Mouse (Mus musculus): ENCODE results near the gene Aak1. TPM values are rescaled to one million over a fixed set of nuclear protein-coding genes. Genes with fewer than 3 reads are reported as not detected.

Gene Aak1
- polyA plus RNA-seq, 1 experiment from 2014 or later: 23.3 TPM

DNA sequence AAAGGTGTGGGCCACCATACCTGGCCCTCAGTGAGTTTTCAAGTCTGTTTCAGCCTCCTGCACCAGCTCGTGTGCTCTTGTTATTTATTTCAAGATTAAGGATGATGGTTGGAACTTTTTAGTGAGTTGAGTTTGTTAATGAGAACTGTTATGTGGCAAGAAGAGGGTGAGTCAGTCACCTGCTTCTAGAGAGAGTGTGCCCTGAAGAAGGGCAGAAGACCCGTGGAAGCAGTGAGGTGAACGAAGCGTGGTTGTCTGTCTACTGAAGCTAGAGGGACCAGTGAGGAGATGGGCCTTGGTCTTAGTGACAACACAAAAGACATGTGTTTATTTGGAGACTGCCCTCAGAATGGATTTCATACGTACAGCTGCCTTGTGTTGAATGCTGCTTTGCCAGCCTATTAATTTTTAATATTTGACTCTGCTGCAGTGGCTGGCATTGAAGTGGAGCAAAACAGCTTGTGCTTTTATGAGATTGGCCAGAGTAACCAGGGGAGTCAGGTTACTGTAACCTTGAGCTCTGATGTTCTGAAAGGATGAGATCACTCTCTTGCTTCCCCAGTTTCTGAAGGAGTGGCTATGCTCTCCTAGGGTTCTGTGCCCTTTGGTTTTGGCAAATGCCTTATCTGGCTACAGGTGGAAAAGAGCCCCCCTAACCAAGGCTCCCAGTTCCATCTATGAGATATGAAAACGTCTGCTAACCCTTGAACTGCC is 36.7 kb downstream of the Aak1 start:
- Histone ChIP-seq H3K27me3 (ENCODE audit: control insufficient read depth, insufficient read depth, low read length) (no peaks in the 10 kb centered on the region), H3K36me3 (ENCODE audit: control insufficient read depth, insufficient read depth, low read length) (peaks cover 10% of the 10 kb centered on the region), H3K4me3 (ENCODE audit: control insufficient read depth in 1 of 2, insufficient read depth in 1 of 2, low read depth in 1 of 2, low read length in 2 of 2) (no peak overlapping the region), H3K4me1 (ENCODE audit: control insufficient read depth in 2 of 2, insufficient read depth in 2 of 2, low read length in 2 of 2) (peaks cover 6 to 24% of the 10 kb centered on the region in 2 experiments; a peak in 2 of 4 replicates), H3K4me2 (ENCODE audit: low read length) (no peak overlapping the region), H3K9ac (ENCODE audit: low read length) (no peak overlapping the region; the same call in 1 of the 2 replicates), H3K9me3 (ENCODE audit: control insufficient read depth, low read length) (no peaks in the 10 kb centered on the region), H3K27ac (replicated peaks in 1 of 2; ENCODE audit: control insufficient read depth in 1 of 2, insufficient read depth in 1 of 2, low read depth in 2 of 2, low read length in 2 of 2) (peak overlapping the region; percentile 62 to 77)
- no peak for ATAC-seq (ENCODE audit: insufficient number of reproducible peaks, insufficient read depth, low FRiP score, low read depth)
- WGBS: 60% methylated on average over 6 of the region's 6 CpGs

DNA sequence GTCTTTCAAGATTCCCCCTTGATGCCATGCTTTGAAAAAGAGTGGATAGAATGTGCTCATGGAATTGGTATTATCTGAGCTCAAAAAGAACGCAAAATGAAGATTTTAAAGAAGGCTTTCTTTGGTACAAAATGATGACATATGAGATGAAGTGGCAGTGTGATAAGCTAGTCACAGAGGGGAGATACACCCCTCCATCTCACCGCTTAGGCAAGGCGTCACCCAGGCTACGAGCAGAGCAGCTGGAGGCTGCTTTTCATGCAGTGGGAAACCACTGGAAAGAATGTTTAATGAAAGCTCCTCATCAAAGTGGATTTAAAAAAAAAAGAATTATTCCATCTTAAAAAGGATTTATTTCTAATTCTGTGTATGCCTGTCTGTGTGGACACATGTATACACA is 37.5 kb downstream of the Aak1 start:
- 41% methylated on average over 4 of the region's 4 CpGs for WGBS
- Histone ChIP-seq H3K27ac (replicated peaks in 1 of 2; ENCODE audit: control insufficient read depth in 1 of 2, insufficient read depth in 1 of 2, low read depth in 2 of 2, low read length in 2 of 2) (peak overlapping the region in 1 of 2 experiments; percentile 62; a peak in 3 of 4 replicates), H3K9ac (ENCODE audit: low read length) (no peak overlapping the region), H3K27me3 (ENCODE audit: control insufficient read depth, insufficient read depth, low read length) (no peaks in the 10 kb centered on the region), H3K36me3 (ENCODE audit: control insufficient read depth, insufficient read depth, low read length) (peaks cover 7% of the 10 kb centered on the region), H3K4me2 (ENCODE audit: low read length) (no peak overlapping the region), H3K9me3 (ENCODE audit: control insufficient read depth, low read length) (no peaks in the 10 kb centered on the region), H3K4me3 (ENCODE audit: control insufficient read depth in 1 of 2, insufficient read depth in 1 of 2, low read depth in 1 of 2, low read length in 2 of 2) (no peak overlapping the region), H3K4me1 (ENCODE audit: control insufficient read depth in 2 of 2, insufficient read depth in 2 of 2, low read length in 2 of 2) (peaks cover 6 to 24% of the 10 kb centered on the region in 2 experiments; a peak in 2 of 4 replicates)
- no peak for ATAC-seq (ENCODE audit: insufficient number of reproducible peaks, insufficient read depth, low FRiP score, low read depth)

DNA sequence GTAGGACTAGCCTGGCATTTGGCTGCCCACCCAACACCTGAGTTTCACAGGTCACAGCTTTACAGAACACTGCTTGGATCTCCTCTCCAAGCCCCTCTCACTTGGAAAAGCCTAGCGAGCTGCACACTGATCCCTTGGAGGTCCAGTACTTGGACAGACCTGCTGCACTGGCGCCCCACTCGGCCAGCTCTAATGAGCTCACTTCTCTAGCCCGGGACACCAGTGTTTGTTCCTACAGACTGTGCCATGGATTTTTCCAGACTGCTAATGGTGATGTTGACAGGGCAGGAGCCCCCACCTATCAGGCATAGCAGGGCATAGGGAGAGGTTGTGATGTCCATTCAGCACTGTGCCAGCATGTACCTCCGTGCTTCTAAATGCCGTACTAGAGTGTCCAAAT is 48.2 kb downstream of the Aak1 start:
- ATAC-seq (ENCODE audit: insufficient number of reproducible peaks, insufficient read depth, low FRiP score, low read depth): no peak
- H3K4me2 ChIP-seq (ENCODE audit: low read length): no peak overlapping the region
- WGBS: 90% methylated on average over 6 of the region's 6 CpGs
- no peaks in the 10 kb centered on the region for H3K9me3 ChIP-seq (ENCODE audit: control insufficient read depth, low read length)
- H3K27me3 ChIP-seq (ENCODE audit: control insufficient read depth, insufficient read depth, low read length): no peaks in the 10 kb centered on the region
- H3K4me1 ChIP-seq (ENCODE audit: control insufficient read depth in 2 of 2, insufficient read depth in 2 of 2, low read length in 2 of 2): no peaks in the 10 kb centered on the region
- no peak overlapping the region for H3K9ac ChIP-seq (ENCODE audit: low read length)
- no peak overlapping the region for H3K27ac ChIP-seq (replicated peaks in 1 of 2; ENCODE audit: control insufficient read depth in 1 of 2, insufficient read depth in 1 of 2, low read depth in 2 of 2, low read length in 2 of 2)
- peaks cover 3% of the 10 kb centered on the region; the same call in 1 of the 2 replicates for H3K36me3 ChIP-seq (ENCODE audit: control insufficient read depth, insufficient read depth, low read length)
- H3K4me3 ChIP-seq (ENCODE audit: control insufficient read depth in 1 of 2, insufficient read depth in 1 of 2, low read depth in 1 of 2, low read length in 2 of 2): no peak overlapping the region

DNA sequence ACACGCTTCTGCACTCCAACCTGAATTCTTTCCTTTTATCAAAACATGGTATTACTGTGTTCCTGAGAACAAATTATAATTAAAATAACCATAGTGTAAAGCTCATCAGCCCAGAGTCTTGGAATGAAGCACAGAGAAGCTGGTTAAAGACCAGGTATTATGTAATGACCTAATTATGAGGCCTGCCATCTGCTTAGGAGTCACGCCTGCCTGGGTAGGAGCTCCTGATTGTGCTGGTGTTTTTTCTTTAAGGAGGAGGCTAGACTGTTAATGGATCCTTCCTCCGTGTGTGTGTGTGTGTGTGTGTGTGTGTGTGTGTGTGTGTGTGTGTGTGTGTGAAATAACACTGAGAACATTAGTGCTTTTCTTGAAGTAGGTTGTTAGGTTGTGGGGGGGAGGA is 49.7 kb downstream of the Aak1 start:
- no peak for ATAC-seq (ENCODE audit: insufficient number of reproducible peaks, insufficient read depth, low FRiP score, low read depth)
- Histone ChIP-seq H3K27ac (replicated peaks in 1 of 2; ENCODE audit: control insufficient read depth in 1 of 2, insufficient read depth in 1 of 2, low read depth in 2 of 2, low read length in 2 of 2) (no peak overlapping the region), H3K9ac (ENCODE audit: low read length) (no peak overlapping the region), H3K9me3 (ENCODE audit: control insufficient read depth, low read length) (no peaks in the 10 kb centered on the region), H3K27me3 (ENCODE audit: control insufficient read depth, insufficient read depth, low read length) (no peaks in the 10 kb centered on the region), H3K4me2 (ENCODE audit: low read length) (no peak overlapping the region), H3K4me1 (ENCODE audit: control insufficient read depth in 2 of 2, insufficient read depth in 2 of 2, low read length in 2 of 2) (no peaks in the 10 kb centered on the region), H3K4me3 (ENCODE audit: control insufficient read depth in 1 of 2, insufficient read depth in 1 of 2, low read depth in 1 of 2, low read length in 2 of 2) (no peak overlapping the region), H3K36me3 (ENCODE audit: control insufficient read depth, insufficient read depth, low read length) (no peaks in the 10 kb centered on the region)
- 71% methylated on average over 3 of the region's 3 CpGs for WGBS

DNA sequence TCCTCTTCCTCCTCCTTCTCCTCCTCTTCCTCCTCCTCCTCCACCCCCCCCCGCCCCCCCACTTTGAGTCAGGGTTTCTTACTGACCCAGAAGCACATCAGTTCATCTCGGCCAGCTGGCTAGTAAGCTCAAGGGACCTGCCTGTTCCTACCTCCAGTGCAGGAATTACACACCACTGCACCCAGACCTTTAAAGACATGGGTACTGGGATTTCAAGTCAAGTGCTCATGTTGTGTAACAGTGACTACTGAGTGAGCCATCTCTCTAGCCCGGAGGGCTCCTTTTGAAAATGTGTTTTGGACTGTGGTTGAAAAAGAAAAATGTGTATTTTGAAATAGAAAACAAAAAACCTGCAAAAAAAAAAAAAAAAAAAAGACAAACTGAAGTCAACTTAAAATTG is 50.6 kb downstream of the Aak1 start:
- H3K9me3 ChIP-seq (ENCODE audit: control insufficient read depth, low read length): no peaks in the 10 kb centered on the region
- no peak overlapping the region for H3K4me2 ChIP-seq (ENCODE audit: low read length)
- WGBS: 75% methylated on average over 3 of the region's 3 CpGs
- H3K4me3 ChIP-seq (ENCODE audit: control insufficient read depth in 1 of 2, insufficient read depth in 1 of 2, low read depth in 1 of 2, low read length in 2 of 2): no peak overlapping the region
- peaks cover 0 to 4% of the 10 kb centered on the region in 2 experiments; a peak in 1 of 4 replicates for H3K4me1 ChIP-seq (ENCODE audit: control insufficient read depth in 2 of 2, insufficient read depth in 2 of 2, low read length in 2 of 2)
- H3K27me3 ChIP-seq (ENCODE audit: control insufficient read depth, insufficient read depth, low read length): no peaks in the 10 kb centered on the region
- H3K36me3 ChIP-seq (ENCODE audit: control insufficient read depth, insufficient read depth, low read length): no peaks in the 10 kb centered on the region
- no peak overlapping the region for H3K27ac ChIP-seq (replicated peaks in 1 of 2; ENCODE audit: control insufficient read depth in 1 of 2, insufficient read depth in 1 of 2, low read depth in 2 of 2, low read length in 2 of 2)
- no peak for ATAC-seq (ENCODE audit: insufficient number of reproducible peaks, insufficient read depth, low FRiP score, low read depth)
- no peak overlapping the region for H3K9ac ChIP-seq (ENCODE audit: low read length)

DNA sequence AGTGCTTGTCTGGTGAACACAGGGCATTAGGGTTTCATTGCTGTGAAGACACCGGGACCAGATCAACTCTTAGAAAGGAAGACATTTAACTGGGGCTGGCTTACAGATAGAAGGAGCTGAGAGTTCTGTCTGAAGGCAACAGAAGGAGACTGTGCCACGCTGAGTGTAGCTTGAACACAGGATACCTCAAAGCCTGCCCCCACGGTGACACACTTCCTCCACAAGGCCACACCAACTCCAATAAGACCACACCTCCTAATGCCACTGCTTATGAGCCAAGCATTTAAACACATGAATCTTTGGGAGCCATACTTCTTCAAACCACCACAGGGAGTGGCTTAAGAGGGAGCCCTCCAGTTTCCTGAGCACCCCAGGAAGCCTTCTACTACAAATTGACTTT is 51.2 kb downstream of the Aak1 start:
- 79% methylated on average over 3 of the region's 3 CpGs for WGBS
- Histone ChIP-seq H3K9me3 (ENCODE audit: control insufficient read depth, low read length) (no peaks in the 10 kb centered on the region), H3K9ac (ENCODE audit: low read length) (no peak overlapping the region), H3K4me3 (ENCODE audit: control insufficient read depth in 1 of 2, insufficient read depth in 1 of 2, low read depth in 1 of 2, low read length in 2 of 2) (no peak overlapping the region), H3K4me2 (ENCODE audit: low read length) (no peak overlapping the region), H3K27me3 (ENCODE audit: control insufficient read depth, insufficient read depth, low read length) (no peaks in the 10 kb centered on the region), H3K27ac (replicated peaks in 1 of 2; ENCODE audit: control insufficient read depth in 1 of 2, insufficient read depth in 1 of 2, low read depth in 2 of 2, low read length in 2 of 2) (no peak overlapping the region), H3K4me1 (ENCODE audit: control insufficient read depth in 2 of 2, insufficient read depth in 2 of 2, low read length in 2 of 2) (peaks cover 0 to 10% of the 10 kb centered on the region in 2 experiments; a peak in 1 of 4 replicates), H3K36me3 (ENCODE audit: control insufficient read depth, insufficient read depth, low read length) (no peaks in the 10 kb centered on the region)
- ATAC-seq (ENCODE audit: insufficient number of reproducible peaks, insufficient read depth, low FRiP score, low read depth): no peak

DNA sequence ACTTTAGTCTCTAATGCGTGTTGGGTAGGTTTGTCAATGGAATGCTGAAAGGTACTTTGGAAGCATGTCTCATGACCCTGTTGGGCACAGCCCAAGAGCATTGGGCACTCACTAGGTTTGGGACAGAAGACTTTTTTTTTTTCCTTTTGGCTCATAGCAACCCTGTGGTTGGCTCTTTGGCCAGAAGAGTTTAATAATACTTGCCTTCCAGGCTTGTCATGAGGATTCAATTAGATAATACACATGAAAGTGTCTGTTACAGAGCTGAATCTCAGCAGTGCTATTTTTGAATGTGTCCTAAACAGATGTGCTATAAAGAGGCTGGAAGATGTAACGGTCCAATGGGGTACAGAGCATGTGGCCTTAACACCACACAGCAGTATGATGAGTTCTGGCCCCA is 56.2 kb downstream of the Aak1 start:
- Histone ChIP-seq H3K4me1 (ENCODE audit: control insufficient read depth in 2 of 2, insufficient read depth in 2 of 2, low read length in 2 of 2) (peaks cover 0 to 20% of the 10 kb centered on the region in 2 experiments; a peak in 2 of 4 replicates), H3K27me3 (ENCODE audit: control insufficient read depth, insufficient read depth, low read length) (no peaks in the 10 kb centered on the region), H3K4me3 (ENCODE audit: control insufficient read depth in 1 of 2, insufficient read depth in 1 of 2, low read depth in 1 of 2, low read length in 2 of 2) (no peak overlapping the region), H3K9me3 (ENCODE audit: control insufficient read depth, low read length) (no peaks in the 10 kb centered on the region), H3K36me3 (ENCODE audit: control insufficient read depth, insufficient read depth, low read length) (no peaks in the 10 kb centered on the region), H3K9ac (ENCODE audit: low read length) (no peak overlapping the region), H3K4me2 (ENCODE audit: low read length) (no peak overlapping the region), H3K27ac (replicated peaks in 1 of 2; ENCODE audit: control insufficient read depth in 1 of 2, insufficient read depth in 1 of 2, low read depth in 2 of 2, low read length in 2 of 2) (peak overlapping the region in 1 of 2 experiments; percentile 21; a peak in 1 of 4 replicates)
- 80% methylated on average over 2 of the region's 2 CpGs for WGBS
- ATAC-seq (ENCODE audit: insufficient number of reproducible peaks, insufficient read depth, low FRiP score, low read depth): no peak

DNA sequence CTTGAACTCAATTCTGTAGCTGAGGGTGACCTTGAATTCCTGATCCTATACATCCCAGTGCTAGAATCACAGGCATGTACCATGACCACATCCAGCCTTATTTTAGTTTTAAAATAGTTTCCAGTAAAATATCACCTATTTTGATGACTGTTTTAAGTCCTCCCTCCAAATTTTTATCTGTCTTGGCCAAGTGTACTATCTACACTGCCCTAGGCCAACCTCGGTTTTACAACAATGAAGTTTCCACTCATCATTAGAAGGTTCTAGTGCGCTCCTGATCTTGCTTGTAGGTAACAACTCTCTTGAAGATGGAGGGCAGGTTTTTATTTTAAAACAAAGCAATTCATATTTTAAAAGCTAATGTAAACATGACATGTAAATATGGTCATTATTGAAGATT is 57.9 kb downstream of the Aak1 start:
- Histone ChIP-seq H3K9ac (ENCODE audit: low read length) (no peak overlapping the region), H3K36me3 (ENCODE audit: control insufficient read depth, insufficient read depth, low read length) (no peaks in the 10 kb centered on the region), H3K4me3 (ENCODE audit: control insufficient read depth in 1 of 2, insufficient read depth in 1 of 2, low read depth in 1 of 2, low read length in 2 of 2) (no peak overlapping the region), H3K4me1 (ENCODE audit: control insufficient read depth in 2 of 2, insufficient read depth in 2 of 2, low read length in 2 of 2) (peaks cover 0 to 20% of the 10 kb centered on the region in 2 experiments; a peak in 2 of 4 replicates), H3K9me3 (ENCODE audit: control insufficient read depth, low read length) (no peaks in the 10 kb centered on the region), H3K27ac (replicated peaks in 1 of 2; ENCODE audit: control insufficient read depth in 1 of 2, insufficient read depth in 1 of 2, low read depth in 2 of 2, low read length in 2 of 2) (no peak overlapping the region), H3K4me2 (ENCODE audit: low read length) (no peak overlapping the region), H3K27me3 (ENCODE audit: control insufficient read depth, insufficient read depth, low read length) (no peaks in the 10 kb centered on the region)
- 75% methylated on average over 2 of the region's 2 CpGs for WGBS
- ATAC-seq (ENCODE audit: insufficient number of reproducible peaks, insufficient read depth, low FRiP score, low read depth): no peak

All from heart, embryonic 14.5 days (tissue).